Comparison of ENCODE assay signal across 8 mouse cellular contexts in genomic region chr1:133891489-133891888, GRCm38 (mm10). TPM values are rescaled to one million over a fixed set of nuclear protein-coding genes. Genes with fewer than 3 reads are reported as not detected.
DNase-seq lines count a peak whose midpoint lies in the region; ATAC-seq and TF ChIP-seq lines count a peak whose summit lies in the region.

No protein-coding gene starts in this region.

- H3K9me3 ChIP-seq in heart, postnatal 0 days (replicated peaks; ENCODE audit: control insufficient read depth, low read length) = no peaks in the 10 kb centered on the region
- no peaks in the 10 kb centered on the region for H3K9me3 ChIP-seq in limb, embryonic 11.5 days (ENCODE audit: control insufficient read depth, low read length)

- TF ChIP-seq POLR2A in testis, adult 2 months (IDR thresholded peaks at IDR 0.05; ENCODE audit: control insufficient read depth, low read depth, low read length) = no peak

- peak; percentile 30 for DNase-seq in CD4-positive, CD25-positive, alpha-beta regulatory T cell, adult 2 months (ENCODE audit: low read depth, low spot score)
- DNase-seq in heart, postnatal 0 days (ENCODE audit: low spot score) = peak; percentile 58
- peak; percentile 40 for DNase-seq in limb, embryonic 11.5 days (ENCODE audit: low spot score)
- DNase-seq in Muller cell, postnatal 12 days (ENCODE audit: inconsistent ontology term) = no peak
- no peak for DNase-seq in T-cell, adult 2 months (ENCODE audit: low spot score)

- no peaks in the 10 kb centered on the region for H3K36me3 ChIP-seq in heart, postnatal 0 days (replicated peaks; ENCODE audit: control insufficient read depth, insufficient read depth, low read length)
- no peaks in the 10 kb centered on the region for H3K36me3 ChIP-seq in limb, embryonic 11.5 days (ENCODE audit: control insufficient read depth, insufficient read depth, low read length)
- no peaks in the 10 kb centered on the region for H3K36me3 ChIP-seq in testis, adult 2 months (ENCODE audit: control insufficient read depth, insufficient read depth, low read length)

- WGBS in heart, postnatal 0 days = 7% methylated on average over 5 of the region's 5 CpGs
- WGBS in limb, embryonic 11.5 days = 16% methylated on average over 5 of the region's 5 CpGs

- TF ChIP-seq CTCF in heart, postnatal 0 days (IDR thresholded peaks at IDR 0.05; ENCODE audit: low read depth) = no peak
- TF ChIP-seq CTCF in testis, adult 2 months (IDR thresholded peaks at IDR 0.05; ENCODE audit: control insufficient read depth, insufficient read depth, insufficient replicate concordance, low read depth, low read length) = no peak

- TF ChIP-seq EP300 in heart, postnatal 0 days (IDR thresholded peaks at IDR 0.05; ENCODE audit: low read depth) = no peak

- peaks cover 27% of the 10 kb centered on the region for H3K4me1 ChIP-seq in brown adipose tissue, adult 24 weeks (ENCODE audit: control insufficient read depth, insufficient read depth, insufficient read length, low read length)
- peaks cover 39% of the 10 kb centered on the region for H3K4me1 ChIP-seq in heart, postnatal 0 days (ENCODE audit: control insufficient read depth, insufficient read depth)
- H3K4me1 ChIP-seq in limb, embryonic 11.5 days (ENCODE audit: control insufficient read depth, insufficient read depth, low read length) = peaks cover 23% of the 10 kb centered on the region
- peaks cover 11% of the 10 kb centered on the region for H3K4me1 ChIP-seq in testis, adult 2 months (ENCODE audit: control insufficient read depth, insufficient read depth, low read length)

- peak overlapping the region; percentile 86 for H3K27ac ChIP-seq in brown adipose tissue, adult 24 weeks (replicated peaks; ENCODE audit: low read depth, low read length)
- peak overlapping the region; percentile 68; the same call in 1 of the 2 replicates for H3K27ac ChIP-seq in heart, postnatal 0 days (ENCODE audit: low read depth)
- no peak overlapping the region for H3K27ac ChIP-seq in limb, embryonic 11.5 days (replicated peaks; ENCODE audit: low read depth, low read length)
- peak overlapping the region; percentile 62 for H3K27ac ChIP-seq in testis, adult 2 months (ENCODE audit: control insufficient read depth, insufficient read depth, low read depth, low read length)

- H3K4me3 ChIP-seq in brown adipose tissue, adult 24 weeks (ENCODE audit: insufficient read depth, low read depth, low read length) = no peak overlapping the region
- no peak overlapping the region for H3K4me3 ChIP-seq in heart, postnatal 0 days (ENCODE audit: low read depth, low read length)
- no peak overlapping the region for H3K4me3 ChIP-seq in limb, embryonic 11.5 days (ENCODE audit: low read depth, low read length)
- H3K4me3 ChIP-seq in testis, adult 2 months (ENCODE audit: control insufficient read depth, low read depth, low read length) = no peak overlapping the region

- no peaks in the 10 kb centered on the region for H3K27me3 ChIP-seq in heart, postnatal 0 days (ENCODE audit: control insufficient read depth, insufficient read depth, low read length)
- H3K27me3 ChIP-seq in limb, embryonic 11.5 days (ENCODE audit: control insufficient read depth, insufficient read depth, low read length) = no peaks in the 10 kb centered on the region; the same call in 1 of the 2 replicates
- H3K27me3 ChIP-seq in testis, adult 2 months (ENCODE audit: control insufficient read depth, insufficient read depth, low read length) = no peaks in the 10 kb centered on the region

- H3K9ac ChIP-seq in heart, postnatal 0 days (replicated peaks; ENCODE audit: low read depth, low read length) = no peak overlapping the region
- no peak overlapping the region for H3K9ac ChIP-seq in limb, embryonic 11.5 days (ENCODE audit: low read length)

- ATAC-seq in heart, postnatal 0 days (ENCODE audit: insufficient read depth, low read depth) = peak; percentile 56
- ATAC-seq in limb, embryonic 11.5 days (ENCODE audit: insufficient number of reproducible peaks, low FRiP score, low TSS enrichment, low read depth) = no peak
- no peak for ATAC-seq in frontal cortex, adult (ENCODE audit: low TSS enrichment)

- no peak overlapping the region; the same call in 1 of the 2 replicates for H3K4me2 ChIP-seq in heart, postnatal 0 days (ENCODE audit: low read depth, low read length)
- H3K4me2 ChIP-seq in limb, embryonic 11.5 days (ENCODE audit: low read depth, severe bottlenecking) = no peak overlapping the region

RNA-seq across cellular contexts. Expression of gene Optc, which starts 16.3 kb away (rescaled TPM):
- not detected in 2 replicates for polyA plus RNA-seq in brown adipose tissue, adult 24 weeks (2012; ENCODE audit: insufficient read depth, insufficient read length, missing spikeins)
- total RNA-seq in heart, postnatal 0 days (2014; rRNA removed; ENCODE audit: low replicate concordance) = 3.2 TPM in 1 of 2 replicates, not detected in the other
- polyA plus RNA-seq in heart, postnatal 0 days (2015; fragmentation: Nextera tagmentation; extraction: Ambion mirVana) = 0.07 and 0.11 TPM in 2 replicates
- 0.27 and 0.74 TPM in 2 replicates for polyA plus RNA-seq in limb, embryonic 11.5 days (2014; fragmentation: Nextera tagmentation; extraction: Ambion mirVana)
- polyA plus RNA-seq in testis, adult 2 months (2012; rRNA removed) = 0.86 and 1.5 TPM in 2 replicates

RNA-seq across cellular contexts. Expression of gene Prelp, which starts 29.7 kb away (rescaled TPM):
- polyA plus RNA-seq in brown adipose tissue, adult 24 weeks (2012; ENCODE audit: insufficient read depth, insufficient read length, missing spikeins) = 237 and 366 TPM in 2 replicates
- total RNA-seq in heart, postnatal 0 days (2014; rRNA removed; ENCODE audit: low replicate concordance) = 5.4 and 6.1 TPM in 2 replicates
- polyA plus RNA-seq in heart, postnatal 0 days (2015; fragmentation: Nextera tagmentation; extraction: Ambion mirVana) = 6.2 and 6.5 TPM in 2 replicates
- polyA plus RNA-seq in limb, embryonic 11.5 days (2014; fragmentation: Nextera tagmentation; extraction: Ambion mirVana) = 1.5 TPM in 2 replicates
- polyA plus RNA-seq in testis, adult 2 months (2012; rRNA removed) = 4.3 and 4.7 TPM in 2 replicates

Comparison
In these comparisons a context has a peak if more than half of its experiments do, and no peak if none do; other contexts are left out.
1. DNase-seq: peak in CD4-positive, CD25-positive, alpha-beta regulatory T cell, adult 2 months (single experiment), heart, postnatal 0 days (single experiment) and limb, embryonic 11.5 days (single experiment); none in Muller cell, postnatal 12 days (single experiment) and T-cell, adult 2 months (single experiment).
2. RNA of gene Prelp, which starts 29.7 kb away (polyA plus RNA-seq): 237 to 366 TPM in brown adipose tissue, adult 24 weeks; 6.2 to 6.5 TPM in heart, postnatal 0 days, 4.3 to 4.7 TPM in testis, adult 2 months and 1.5 TPM in limb, embryonic 11.5 days; every median in the first group is over 10 times any median in the second.